Mouse (Mus musculus): ENCODE results near the gene B4galt2.
A peak's percentile ranks its signal among the peaks of the same experiment; 100 is the strongest.

DNA sequence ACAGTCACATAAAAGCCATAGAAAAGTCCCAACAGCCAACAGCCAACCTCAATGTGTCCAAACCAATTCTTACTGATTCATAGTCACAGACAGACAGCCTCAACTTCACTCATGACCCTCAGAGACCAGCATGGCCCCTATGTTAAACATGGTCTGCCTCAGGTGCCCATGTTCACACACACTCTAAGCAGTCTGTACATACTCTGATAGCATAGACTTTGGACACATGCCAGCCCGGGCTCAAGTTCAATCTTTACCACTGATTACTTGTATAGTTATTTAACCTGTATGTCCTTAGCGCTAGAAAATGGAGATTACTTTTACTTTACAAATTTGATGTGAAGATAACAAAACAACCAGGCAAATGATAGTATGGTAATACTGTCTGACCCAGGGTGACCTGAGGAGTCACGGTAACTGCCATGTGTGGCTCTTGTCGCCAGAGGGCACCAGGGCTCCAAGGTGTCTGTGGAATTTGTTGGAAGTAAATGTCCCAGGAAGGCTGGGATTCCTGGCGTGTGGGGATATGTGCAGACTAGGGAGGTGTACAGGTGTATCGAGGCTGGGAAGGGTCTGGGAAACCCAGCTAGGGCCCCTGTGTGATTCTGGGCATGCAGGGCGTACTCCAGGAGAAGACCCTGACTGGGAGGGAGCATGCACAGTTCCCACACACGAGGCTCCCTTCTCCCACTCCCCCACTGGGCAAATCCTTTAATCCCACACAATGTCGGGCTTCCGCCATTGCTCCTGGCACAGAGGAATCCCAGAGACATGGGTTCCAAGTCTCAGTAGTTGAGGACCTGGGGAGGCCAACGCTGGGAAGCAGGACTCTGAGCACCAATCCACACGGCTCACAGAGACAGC is 53.8 kb downstream of the B4galt2 start:
- TF ChIP-seq POLR2A (IDR thresholded peaks at IDR 0.05; ENCODE audit: borderline replicate concordance, control insufficient read depth, low read depth, low read length) = no peak
- TF ChIP-seq CTCF (IDR thresholded peaks at IDR 0.05; ENCODE audit: control insufficient read depth, insufficient read depth, low read length) = peak; percentile 81

All from bone marrow, adult 2 months (tissue).